Mouse (Mus musculus) heart, embryonic 14.5 days (tissue): ENCODE data around the gene Ssr2. TPM values are rescaled to one million over a fixed set of nuclear protein-coding genes. Genes with fewer than 3 reads are reported as not detected.
A peak's percentile ranks its signal among the peaks of the same experiment; 100 is the strongest.

ENCODE experiments used
- ATAC-seq: fragments of 200-750 bp; cut with Nextera tagmentation; 2 replicates; pipeline ENCODE4 v1.8.0; 2017; ENCODE audit warnings: low read depth, moderate TSS enrichment; ENCODE audit not compliant: insufficient number of reproducible peaks, insufficient read depth, low FRiP score
- H3K27ac ChIP-seq, 2 experiments: fragments of 200-500 bp in 1 of 2; fragments of 300-500 bp in 1 of 2; sonication (generic) in 1 of 2; replicated peaks in 1 of 2; 2 replicates each; pipeline ENCODE4 v1.5.1; 2012 to 2014; ENCODE audit warnings: low read depth in 2 of 2, low read length in 2 of 2, control low read depth in 1 of 2, mild to moderate bottlenecking in 1 of 2, mixed read lengths in 1 of 2; ENCODE audit not compliant: control insufficient read depth in 1 of 2, insufficient read depth in 1 of 2
- H3K27me3 ChIP-seq: fragments of 300-500 bp; sonication (generic); 2 replicates; pipeline ENCODE4 v1.6.1; 2014; ENCODE audit warnings: mild to moderate bottlenecking, low read length, control low read depth; ENCODE audit not compliant: control insufficient read depth, insufficient read depth
- H3K36me3 ChIP-seq: fragments of 300-500 bp; sonication (generic); 2 replicates; pipeline ENCODE4 v1.6.1; 2014; ENCODE audit warnings: mild to moderate bottlenecking, control low read depth, low read length, mixed read lengths; ENCODE audit not compliant: control insufficient read depth, insufficient read depth
- H3K4me1 ChIP-seq, 2 experiments: fragments of 200-500 bp in 1 of 2; fragments of 300-500 bp in 1 of 2; sonication (generic) in 1 of 2; 2 replicates each; pipeline ENCODE4 v1.6.1; 2012 to 2014; ENCODE audit warnings: low read length in 2 of 2, control low read depth in 1 of 2, mixed read lengths in 1 of 2; ENCODE audit not compliant: control insufficient read depth in 2 of 2, insufficient read depth in 2 of 2
- H3K4me2 ChIP-seq: fragments of 300-500 bp; sonication (generic); 2 replicates; pipeline ENCODE4 v1.6.1; 2014; ENCODE audit warnings: mild to moderate bottlenecking, low read length
- H3K4me3 ChIP-seq, 2 experiments: fragments of 200-500 bp in 1 of 2; fragments of 300-500 bp in 1 of 2; sonication (generic) in 1 of 2; 2 replicates each; pipeline ENCODE4 v1.5.1; 2012 to 2014; ENCODE audit warnings: low read length in 2 of 2, mild to moderate bottlenecking in 2 of 2, control low read depth in 1 of 2, low read depth in 1 of 2, moderate library complexity in 1 of 2; ENCODE audit not compliant: control insufficient read depth in 1 of 2, insufficient read depth in 1 of 2
- H3K9ac ChIP-seq: fragments of 300-500 bp; sonication (generic); 2 replicates; pipeline ENCODE4 v1.6.1; 2014; ENCODE audit warnings: mild to moderate bottlenecking, low read length
- H3K9me3 ChIP-seq: fragments of 300-500 bp; sonication (generic); 2 replicates; pipeline ENCODE4 v1.6.1; 2016; ENCODE audit warnings: low read length, control low read depth; ENCODE audit not compliant: control insufficient read depth
- WGBS: fragments of 180-500 bp; shearing (Covaris S2); extraction: QIAGEN DNeasy Blood & Tissue Kit; methylation state at CpG from one replicate; pipeline ENCODE4 v1.1.7; 2014; 5-methylcytosine and 5-hydroxymethylcytosine counted together
- microRNA counts: library from miRNA; unstranded; fragments of <30 nt; microRNA quantifications from one replicate; lab custom pipeline; 2016
- microRNA-seq: library from miRNA; unstranded; fragments of <30 nt; microRNA quantifications from one replicate; pipeline ENCODE4, GENCODE M21; 2016
- polyA plus RNA-seq: library from polyadenylated mRNA; unstranded; fragments of >200 nt; fragmentation: Nextera tagmentation; extraction: Ambion mirVana; gene quantifications from 2 replicates; pipeline ENCODE4 v1.2.1, GENCODE M21; 2014

Ssr2 gene
- polyA plus RNA-seq, 1 experiment from 2014 or later: 178 TPM

- H3K9me3 ChIP-seq: no peaks in the 10 kb centered on the region
- peak overlapping the region; percentile 16; the same call in 1 of the 2 replicates for H3K9ac ChIP-seq
- H3K4me1 ChIP-seq: peaks cover 29 to 42% of the 10 kb centered on the region in 2 experiments
- H3K27ac ChIP-seq: peak overlapping the region; percentile 82 to 83
- H3K4me2 ChIP-seq: no peak overlapping the region
- H3K4me3 ChIP-seq: no peak overlapping the region
- 81% methylated on average over 19 of the region's 19 CpGs for WGBS
- H3K27me3 ChIP-seq: no peaks in the 10 kb centered on the region
- ATAC-seq: no peak
- H3K36me3 ChIP-seq: peaks cover 99% of the 10 kb centered on the region
Measured at GRCm38 (mm10) chr3:88635506-88636275, 60.0 kb downstream of the Ssr2 start.

DNA sequence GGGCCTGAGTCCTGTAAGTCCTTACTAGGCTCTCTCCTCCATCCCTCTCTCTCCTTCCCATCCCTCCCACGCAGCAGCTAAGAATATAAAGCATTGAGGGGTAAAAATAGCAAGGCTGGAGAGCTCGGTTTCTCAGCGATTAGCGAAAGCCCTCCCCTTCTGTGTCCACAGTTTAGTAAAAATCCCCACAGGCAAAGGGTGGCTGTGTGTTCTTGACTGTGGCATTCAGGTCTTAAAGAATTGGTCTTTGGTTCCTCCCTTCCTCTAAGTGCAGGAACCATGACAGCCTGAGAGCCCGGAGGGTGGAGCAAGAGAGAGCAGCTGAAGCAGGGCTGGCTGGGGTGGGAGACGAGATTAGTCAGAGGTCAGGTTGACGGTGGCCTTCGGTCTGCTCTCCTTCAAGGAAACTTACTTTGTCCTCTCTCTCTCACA is 60.9 kb downstream of the Ssr2 start:
- Histone ChIP-seq H3K4me2 (peak overlapping the region; percentile 28; the same call in 1 of the 2 replicates), H3K27ac (peak overlapping the region; percentile 82 to 83), H3K9me3 (no peaks in the 10 kb centered on the region), H3K36me3 (peaks cover 99% of the 10 kb centered on the region), H3K4me3 (no peak overlapping the region), H3K4me1 (peaks cover 20 to 33% of the 10 kb centered on the region in 2 experiments), H3K27me3 (no peaks in the 10 kb centered on the region), H3K9ac (peak overlapping the region; percentile 26; the same call in 1 of the 2 replicates)
- 0 out of 2 replicates have a peak, but pooled peaks have one; percentile 19 for ATAC-seq
- WGBS: 34% methylated on average over 8 of the region's 8 CpGs

DNA sequence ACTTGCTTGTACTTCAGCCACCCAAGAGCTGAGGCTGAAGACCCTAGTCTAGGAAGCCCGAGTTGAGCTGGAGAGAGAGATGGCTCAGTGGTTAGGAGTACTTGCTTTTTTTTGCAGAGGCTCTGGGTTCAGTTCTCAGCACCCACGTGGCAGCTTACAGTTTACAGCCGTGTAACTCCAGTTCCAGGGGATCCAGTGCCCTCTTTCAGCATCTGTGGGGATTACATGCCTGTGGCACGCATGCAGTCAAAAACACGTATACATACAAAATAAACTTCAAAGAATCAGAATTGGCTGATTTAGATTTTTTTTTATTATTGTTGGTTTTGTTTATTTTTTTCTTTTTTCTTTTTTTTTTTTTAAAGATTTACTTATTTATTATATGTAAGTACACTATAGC is 61.5 kb downstream of the Ssr2 start:
- H3K36me3 ChIP-seq: peaks cover 99% of the 10 kb centered on the region
- no peak overlapping the region for H3K4me3 ChIP-seq
- no peaks in the 10 kb centered on the region for H3K9me3 ChIP-seq
- peaks cover 17 to 27% of the 10 kb centered on the region in 2 experiments for H3K4me1 ChIP-seq
- 0 out of 2 replicates have a peak overlapping the region, but pooled peaks have one; percentile 26 for H3K9ac ChIP-seq
- peak overlapping the region; percentile 82 to 83 for H3K27ac ChIP-seq
- ATAC-seq: no peak
- H3K27me3 ChIP-seq: no peaks in the 10 kb centered on the region
- 91% methylated on average over 5 of the region's 5 CpGs for WGBS
- H3K4me2 ChIP-seq: no peak overlapping the region

MicroRNAs encoded within 50 kb of the gene (microRNA counts, 519-probe panel; counts per million panel counts)
- 322 counts per million, percentile 70 among the panel's probes with 10 or more counts for microRNA mmu-miR-1905 (lab: Ali Mortazavi, UCI)

Small RNAs within 50 kb of the gene (microRNA-seq; reads per million reads assigned to microRNA genes)
- gene Mir1905: not detected

Other genes starting within 250 kb of the Ssr2 start
- 1.1 TPM in 2 replicates for gene Tmem79, start 239.7 kb upstream of the Ssr2 start, polyA plus RNA-seq
- gene Smg5, start 239.6 kb upstream of the Ssr2 start, polyA plus RNA-seq: 30.9 and 34.3 TPM in 2 replicates
- gene Paqr6, start 211.3 kb upstream of the Ssr2 start, polyA plus RNA-seq: 3.0 and 3.3 TPM in 2 replicates
- gene Bglap3, start 203.1 kb upstream of the Ssr2 start, polyA plus RNA-seq: not detected in 2 replicates
- gene Bglap2, start 197.2 kb upstream of the Ssr2 start, polyA plus RNA-seq: not detected in 2 replicates
- gene Bglap, start 191.4 kb upstream of the Ssr2 start, polyA plus RNA-seq: not detected in 2 replicates
- 94.3 and 95.5 TPM in 2 replicates for gene Pmf1, start 165.5 kb upstream of the Ssr2 start, polyA plus RNA-seq
- gene Slc25a44, start 150.7 kb upstream of the Ssr2 start, polyA plus RNA-seq: 12.3 and 14.3 TPM in 2 replicates
- 0.94 and 1.4 TPM in 2 replicates for gene Sema4a, start 114.7 kb upstream of the Ssr2 start, polyA plus RNA-seq
- gene Lmna, start 65.9 kb upstream of the Ssr2 start, polyA plus RNA-seq: 76.7 and 84.1 TPM in 2 replicates
- 9.0 and 11.0 TPM in 2 replicates for gene Mex3a, start 43.5 kb upstream of the Ssr2 start, polyA plus RNA-seq
- 0.30 TPM in 1 of 2 replicates, not detected in the other for gene Rab25, start 27.6 kb upstream of the Ssr2 start, polyA plus RNA-seq
- gene Lamtor2, start 22.8 kb upstream of the Ssr2 start, polyA plus RNA-seq: 75.6 and 87.5 TPM in 2 replicates
- gene Ubqln4, start 22.1 kb upstream of the Ssr2 start, polyA plus RNA-seq: 37.4 and 37.5 TPM in 2 replicates
- 92.6 and 94.2 TPM in 2 replicates for gene Arhgef2, start 30.1 kb downstream of the Ssr2 start, polyA plus RNA-seq
- gene Rxfp4, start 77.3 kb downstream of the Ssr2 start, polyA plus RNA-seq: not detected in 2 replicates
- 60.2 and 62.0 TPM in 2 replicates for gene Khdc4, start 109.9 kb downstream of the Ssr2 start, polyA plus RNA-seq
- 62.6 and 65.3 TPM in 2 replicates for gene Rit1, start 141.0 kb downstream of the Ssr2 start, polyA plus RNA-seq
- gene Syt11, start 199.3 kb downstream of the Ssr2 start, polyA plus RNA-seq: 9.7 and 11.1 TPM in 2 replicates